Mouse (Mus musculus) liver, adult 2 months (tissue): ENCODE data around the gene Sh3gl2.

Experiments
- CTCF ChIP-seq: fragments of 200-500 bp; IDR thresholded peaks from 2 replicates; pipeline ENCODE4 v1.5.1; 2011; ENCODE audit warnings: low read depth, low read length, control low read depth
- POLR2A ChIP-seq: fragments of 200-500 bp; IDR thresholded peaks from 2 replicates; pipeline ENCODE4 v1.6.1; 2011; ENCODE audit warnings: low read length, control low read depth; ENCODE audit not compliant: insufficient read depth; ENCODE audit errors: extremely low read depth

DNA sequence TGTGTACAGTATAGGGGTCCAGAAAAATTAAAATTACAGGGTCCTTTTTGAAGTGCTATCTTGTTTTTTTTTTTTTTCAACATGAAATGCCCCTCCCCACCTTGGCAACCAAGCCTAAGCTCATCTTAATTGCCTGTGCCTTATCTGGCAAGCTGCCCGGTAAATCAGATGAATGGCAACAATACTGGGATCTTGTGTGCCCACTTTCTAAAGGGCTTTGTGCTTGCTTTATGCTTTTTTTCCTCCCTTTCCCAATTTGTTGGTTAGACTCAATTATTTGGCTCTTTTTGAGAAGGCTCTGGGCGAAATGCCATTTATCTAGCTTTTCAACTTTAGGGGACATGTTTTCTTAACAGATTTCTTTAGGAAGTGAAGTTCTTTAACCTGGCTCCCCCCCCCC is 45.3 kb downstream of the Sh3gl2 start:
- no peak for TF ChIP-seq CTCF
- TF ChIP-seq POLR2A: no peak
